Mouse (Mus musculus) erythroblast, adult 5-6 weeks (primary cell): ENCODE results near the gene Dmwd. TPM values are rescaled to one million over a fixed set of nuclear protein-coding genes. Genes with fewer than 3 reads are reported as not detected.
"Not testable (repeated sequence)": the region's sequence is repeated elsewhere in the genome, so short reads cannot be mapped to it uniquely, and the experiment has no call there.

Source experiments
- ATAC-seq: replicated peaks from 2 replicates; pipeline ENCODE4 v1.8.0; 2016; ENCODE audit warnings: moderate number of reproducible peaks, mild to moderate bottlenecking, moderate TSS enrichment, inconsistent platforms; ENCODE audit not compliant: poor library complexity, low FRiP score, severe bottlenecking
- total RNA-seq, 2 experiments: library from RNA; stranded (forward) in 1 of 2; stranded (reverse) in 1 of 2; fragments of 150-400 nt in 1 of 2; fragments of 200-764, 138-1000 nt in 1 of 2; gene quantifications; 2 replicates each; pipeline versions ENCODE4 v1.2.3 to v1.2.4; 2015 to 2017; ENCODE audit warnings: low replicate concordance in 2 of 2

The Dmwd gene
- total RNA-seq, 2 experiments from 2014 or later: 1.0 to 1.9 TPM

GRCm38 (mm10) chr7:19068707-19069106 is 7.3 kb upstream of the Dmwd start:
- ATAC-seq: peak; percentile 44; the same call in 1 of the 2 replicates

- ATAC-seq: peak; percentile 57
Observed at GRCm38 (mm10) chr7:19069500-19069899, 6.5 kb upstream of the Dmwd start.

- ATAC-seq: not testable (repeated sequence)
Observed at GRCm38 (mm10) chr7:19071024-19071423, 5.0 kb upstream of the Dmwd start.

GRCm38 (mm10) chr7:19073504-19073903 is 2.5 kb upstream of the Dmwd start:
- ATAC-seq: no peak

- ATAC-seq: no peak
Observed at GRCm38 (mm10) chr7:19074494-19074893, 1.5 kb upstream of the Dmwd start.

- no peak for ATAC-seq
Observed at GRCm38 (mm10) chr7:19075231-19075630, 796 bp upstream of the Dmwd start.

GRCm38 (mm10) chr7:19076586-19076991 is 562 bp downstream of the Dmwd start:
- peak; percentile 55; the same call in 1 of the 2 replicates for ATAC-seq

- ATAC-seq: no peak
Observed at GRCm38 (mm10) chr7:19077761-19078160, 1.7 kb downstream of the Dmwd start.

GRCm38 (mm10) chr7:19078732-19079131 is 2.7 kb downstream of the Dmwd start:
- ATAC-seq: no peak

GRCm38 (mm10) chr7:19080451-19080950 is 4.5 kb downstream of the Dmwd start:
- ATAC-seq: no peak

GRCm38 (mm10) chr7:19082171-19082570 is 6.1 kb downstream of the Dmwd start:
- no peak for ATAC-seq

- no peak for ATAC-seq
Observed at GRCm38 (mm10) chr7:19083096-19083495, 7.1 kb downstream of the Dmwd start.

- ATAC-seq: no peak
Observed at GRCm38 (mm10) chr7:19083701-19084100, 7.7 kb downstream of the Dmwd start, which contains the start of gene Dmpk. Dmpk (plus strand) TSS chr7:19083849.

- ATAC-seq: no peak
Observed at GRCm38 (mm10) chr7:19084277-19084771, 8.3 kb downstream of the Dmwd start.

GRCm38 (mm10) chr7:19084921-19085473 is 9.0 kb downstream of the Dmwd start:
- no peak for ATAC-seq

- no peak for ATAC-seq
Observed at GRCm38 (mm10) chr7:19085495-19085894, 9.5 kb downstream of the Dmwd start.

GRCm38 (mm10) chr7:19086042-19086441 is 10.0 kb downstream of the Dmwd start:
- peak; percentile 87 for ATAC-seq

- no peak for ATAC-seq
Observed at GRCm38 (mm10) chr7:19086760-19087159, 10.7 kb downstream of the Dmwd start.

- ATAC-seq: peak; percentile 43; the same call in 1 of the 2 replicates
Observed at GRCm38 (mm10) chr7:19088813-19089212, 12.8 kb downstream of the Dmwd start.

- no peak for ATAC-seq
Observed at GRCm38 (mm10) chr7:19091913-19092312, 15.9 kb downstream of the Dmwd start.

GRCm38 (mm10) chr7:19092381-19093173 is 16.6 kb downstream of the Dmwd start:
- no peak for ATAC-seq
